Mouse (Mus musculus): ENCODE measurements at regions not wholly inside any gene's neighbourhood (a gene's known extent, or its start where the extent isn't known, plus 50 kb on each side); places are given as distances from the start of the nearest gene placed in this dataset.

DNA sequence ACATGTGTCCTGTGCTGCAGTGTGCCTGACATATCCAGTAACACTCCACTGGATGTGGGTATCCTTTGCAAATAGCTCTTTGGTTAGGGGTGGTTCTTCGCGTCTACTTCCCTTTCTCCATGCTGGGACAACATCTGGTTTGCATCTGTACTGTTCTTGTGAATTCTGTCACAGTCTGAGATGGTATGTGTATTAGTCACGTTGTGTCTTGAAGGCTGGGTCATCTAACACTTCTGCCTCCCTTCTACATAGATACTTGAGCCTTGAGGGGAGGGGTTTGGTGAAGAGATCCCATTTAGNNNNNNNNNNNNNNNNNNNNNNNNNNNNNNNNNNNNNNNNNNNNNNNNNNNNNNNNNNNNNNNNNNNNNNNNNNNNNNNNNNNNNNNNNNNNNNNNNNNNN, 294.9 kb downstream of the Lmo7 start:
- TF ChIP-seq CTCF (IDR thresholded peaks at IDR 0.05; ENCODE audit: low read depth) (no peak), EP300 (IDR thresholded peaks at IDR 0.05; ENCODE audit: low read depth) (no peak)
